Mouse (Mus musculus) lung, embryonic 16.5 days (tissue): ENCODE measurements at regions not wholly inside any gene's neighbourhood (a gene's known extent, or its start where the extent isn't known, plus 50 kb on each side); places are given as distances from the start of the nearest gene placed in this dataset.

ENCODE experiments used
- ATAC-seq: fragments of 200-750 bp; cut with Nextera tagmentation; 2 replicates; pipeline ENCODE4 v1.8.0; 2017; ENCODE audit warnings: low read depth, mild to moderate bottlenecking, moderate library complexity
- H3K27ac ChIP-seq: fragments of 300-500 bp; sonication (generic); 2 replicates; pipeline ENCODE4 v1.5.1; 2014; ENCODE audit warnings: mild to moderate bottlenecking, control low read depth, low read length
- H3K27me3 ChIP-seq: fragments of 300-500 bp; sonication (generic); 2 replicates; pipeline ENCODE4 v1.6.1; 2014; ENCODE audit warnings: low read depth, low read length, mixed read lengths; ENCODE audit not compliant: control insufficient read depth, insufficient read depth
- H3K36me3 ChIP-seq: fragments of 300-500 bp; sonication (generic); 2 replicates; pipeline ENCODE4 v1.6.1; 2014; ENCODE audit warnings: low read length; ENCODE audit not compliant: control insufficient read depth, insufficient read depth
- H3K4me1 ChIP-seq: fragments of 300-500 bp; sonication (generic); replicated peaks from 2 replicates; pipeline ENCODE4 v1.6.1; 2014; ENCODE audit warnings: low read length, mixed read lengths; ENCODE audit not compliant: control insufficient read depth, insufficient read depth
- H3K4me2 ChIP-seq: fragments of 300-500 bp; sonication (generic); 2 replicates; pipeline ENCODE4 v1.6.1; 2014; ENCODE audit warnings: low read depth, low read length, control low read depth
- H3K4me3 ChIP-seq: fragments of 300-500 bp; sonication (generic); 2 replicates; pipeline ENCODE4 v1.5.1; 2014; ENCODE audit warnings: mild to moderate bottlenecking, low read length, control low read depth
- H3K9ac ChIP-seq: fragments of 300-500 bp; sonication (generic); 2 replicates; pipeline ENCODE4 v1.6.1; 2014; ENCODE audit warnings: low read length, control low read depth
- H3K9me3 ChIP-seq: fragments of 300-500 bp; sonication (generic); 2 replicates; pipeline ENCODE4 v1.6.1; 2016; ENCODE audit warnings: low read length; ENCODE audit not compliant: control insufficient read depth
- WGBS: fragments of 180-500 bp; shearing (Covaris S2); extraction: QIAGEN DNeasy Blood & Tissue Kit; methylation state at CpG from one replicate; pipeline ENCODE4 v1.1.7; 2014; 5-methylcytosine and 5-hydroxymethylcytosine counted together

GRCm38 (mm10) chr5:43417259-43417658, 98.1 kb upstream of the C1qtnf7 start:
- Histone ChIP-seq H3K9ac (no peak overlapping the region), H3K9me3 (no peaks in the 10 kb centered on the region), H3K4me2 (no peak overlapping the region), H3K4me1 (no peaks in the 10 kb centered on the region), H3K36me3 (no peaks in the 10 kb centered on the region), H3K4me3 (no peak overlapping the region), H3K27me3 (no peaks in the 10 kb centered on the region), H3K27ac (peak overlapping the region; percentile 68; the same call in 1 of the 2 replicates)
- 80% methylated on average over 2 of the region's 2 CpGs for WGBS
- ATAC-seq, result peak; percentile 94

- Histone ChIP-seq H3K4me3 (no peak overlapping the region), H3K27ac (no peak overlapping the region), H3K4me2 (no peak overlapping the region), H3K4me1 (no peaks in the 10 kb centered on the region), H3K9ac (no peak overlapping the region), H3K9me3 (no peaks in the 10 kb centered on the region), H3K36me3 (no peaks in the 10 kb centered on the region), H3K27me3 (no peaks in the 10 kb centered on the region)
- 71% methylated on average over 9 of the region's 9 CpGs for WGBS
- ATAC-seq, result peak; percentile 85
Measured at GRCm38 (mm10) chr5:43422815-43423687, 92.3 kb upstream of the C1qtnf7 start.

GRCm38 (mm10) chr5:43424551-43425257, 90.6 kb upstream of the C1qtnf7 start:
- no peak overlapping the region for H3K4me3 ChIP-seq

GRCm38 (mm10) chr5:43433337-43433736, 82.0 kb upstream of the C1qtnf7 start:
- no peak for ATAC-seq
- Histone ChIP-seq H3K4me2 (no peak overlapping the region), H3K27me3 (no peaks in the 10 kb centered on the region), H3K4me1 (no peaks in the 10 kb centered on the region), H3K9ac (no peak overlapping the region), H3K9me3 (no peaks in the 10 kb centered on the region), H3K27ac (no peak overlapping the region), H3K36me3 (no peaks in the 10 kb centered on the region), H3K4me3 (no peak overlapping the region)
- 45% methylated on average over 2 of the region's 2 CpGs for WGBS

More at GRCm38 (mm10) chr5:43424551-43425257, 90.6 kb upstream of the C1qtnf7 start:
- 70% methylated on average over 9 of the region's 9 CpGs for WGBS
- 0 out of 2 replicates have a peak, but pooled peaks have one; percentile 23 for ATAC-seq
- H3K4me2 ChIP-seq, result no peak overlapping the region
- no peaks in the 10 kb centered on the region for H3K36me3 ChIP-seq
- H3K9ac ChIP-seq, result no peak overlapping the region
- H3K27ac ChIP-seq, result no peak overlapping the region
- H3K9me3 ChIP-seq, result no peaks in the 10 kb centered on the region
- H3K4me1 ChIP-seq, result no peaks in the 10 kb centered on the region
- H3K27me3 ChIP-seq, result no peaks in the 10 kb centered on the region

- no peak for ATAC-seq
- Histone ChIP-seq H3K27ac (no peak overlapping the region), H3K27me3 (no peaks in the 10 kb centered on the region), H3K4me2 (no peak overlapping the region), H3K36me3 (no peaks in the 10 kb centered on the region), H3K4me1 (no peaks in the 10 kb centered on the region), H3K9me3 (no peaks in the 10 kb centered on the region), H3K9ac (no peak overlapping the region), H3K4me3 (no peak overlapping the region)
- 77% methylated on average over 2 of the region's 2 CpGs for WGBS
Measured at GRCm38 (mm10) chr5:43439191-43439590, 76.1 kb upstream of the C1qtnf7 start.

GRCm38 (mm10) chr5:43441306-43441705, 74.0 kb upstream of the C1qtnf7 start:
- Histone ChIP-seq H3K4me3 (no peak overlapping the region), H3K27me3 (no peaks in the 10 kb centered on the region), H3K9ac (no peak overlapping the region), H3K9me3 (no peaks in the 10 kb centered on the region), H3K4me2 (no peak overlapping the region), H3K27ac (no peak overlapping the region), H3K36me3 (no peaks in the 10 kb centered on the region), H3K4me1 (no peaks in the 10 kb centered on the region)
- whole genome bisulfite sequencing, result 49% methylated on average over 3 of the region's 3 CpGs
- ATAC-seq, result peak; percentile 78

- WGBS, result 40% methylated on average over 3 of the region's 3 CpGs
Measured at GRCm38 (mm10) chr5:43444582-43445214, 70.6 kb upstream of the C1qtnf7 start.

GRCm38 (mm10) chr5:43445620-43446019, 69.7 kb upstream of the C1qtnf7 start:
- Histone ChIP-seq H3K36me3 (no peaks in the 10 kb centered on the region), H3K27me3 (no peaks in the 10 kb centered on the region), H3K4me1 (no peaks in the 10 kb centered on the region), H3K9me3 (no peaks in the 10 kb centered on the region), H3K9ac (no peak overlapping the region), H3K4me3 (no peak overlapping the region), H3K27ac (no peak overlapping the region), H3K4me2 (no peak overlapping the region)
- no peak for ATAC-seq

More at GRCm38 (mm10) chr5:43444582-43445214, 70.6 kb upstream of the C1qtnf7 start:
- no peaks in the 10 kb centered on the region for H3K9me3 ChIP-seq
- no peak overlapping the region for H3K9ac ChIP-seq
- H3K27ac ChIP-seq, result no peak overlapping the region
- ATAC-seq, result no peak
- no peaks in the 10 kb centered on the region for H3K36me3 ChIP-seq
- no peak overlapping the region for H3K4me3 ChIP-seq
- H3K27me3 ChIP-seq, result no peaks in the 10 kb centered on the region
- no peak overlapping the region for H3K4me2 ChIP-seq
- no peaks in the 10 kb centered on the region for H3K4me1 ChIP-seq

GRCm38 (mm10) chr5:43446295-43446694, 69.0 kb upstream of the C1qtnf7 start:
- Histone ChIP-seq H3K27me3 (no peaks in the 10 kb centered on the region), H3K27ac (no peak overlapping the region), H3K4me1 (no peaks in the 10 kb centered on the region), H3K4me2 (no peak overlapping the region), H3K4me3 (no peak overlapping the region), H3K9ac (no peak overlapping the region), H3K9me3 (no peaks in the 10 kb centered on the region), H3K36me3 (no peaks in the 10 kb centered on the region)
- ATAC-seq, result no peak
